Mouse (Mus musculus) hindbrain, postnatal 0 days (tissue): Measurements from ENCODE around the gene Stambp. TPM values are rescaled to one million over a fixed set of nuclear protein-coding genes. Genes with fewer than 3 reads are reported as not detected.
A peak's percentile ranks its signal among the peaks of the same experiment; 100 is the strongest.

ENCODE experiments used
- ATAC-seq: fragments of 200-750 bp; cut with Nextera tagmentation; 2 replicates; pipeline ENCODE4 v1.8.0; 2017; ENCODE audit warnings: mild to moderate bottlenecking, moderate TSS enrichment, moderate library complexity
- DNase-seq: peaks from one replicate; pipeline ENCODE4 v3.0.0-alpha.2; 2015; ENCODE audit warnings: low spot score
- H3K27ac ChIP-seq: fragments of 300-500 bp; sonication (generic); 2 replicates; pipeline ENCODE4 v1.5.1; 2014; ENCODE audit warnings: mild to moderate bottlenecking
- H3K27me3 ChIP-seq: fragments of 300-500 bp; sonication (generic); 2 replicates; pipeline ENCODE4 v1.6.1; 2014; ENCODE audit warnings: low read length, mixed read lengths; ENCODE audit not compliant: insufficient read depth
- H3K36me3 ChIP-seq: fragments of 300-500 bp; sonication (generic); 2 replicates; pipeline ENCODE4 v1.6.1; 2014; ENCODE audit warnings: low read length, mixed read lengths; ENCODE audit not compliant: insufficient read depth
- H3K4me1 ChIP-seq: fragments of 300-500 bp; sonication (generic); 2 replicates; pipeline ENCODE4 v1.6.1; 2014; ENCODE audit warnings: antibody characterized with exemption, low read length, mixed read lengths; ENCODE audit not compliant: insufficient read depth
- H3K4me2 ChIP-seq: fragments of 300-500 bp; sonication (generic); 2 replicates; pipeline ENCODE4 v1.6.1; 2014; ENCODE audit warnings: low read depth, mild to moderate bottlenecking, low read length, moderate library complexity, mixed read lengths
- H3K4me3 ChIP-seq: fragments of 300-500 bp; sonication (generic); 2 replicates; pipeline ENCODE4 v1.5.1; 2014; ENCODE audit warnings: low read length
- H3K9ac ChIP-seq: fragments of 300-500 bp; sonication (generic); replicated peaks from 2 replicates; pipeline ENCODE4 v1.6.1; 2014; ENCODE audit warnings: mild to moderate bottlenecking, low read length, moderate library complexity, mixed read lengths
- H3K9me3 ChIP-seq: fragments of 300-500 bp; sonication (generic); 2 replicates; pipeline ENCODE4 v1.6.1; 2016; ENCODE audit warnings: low read length, mixed read lengths
- CTCF ChIP-seq: IDR thresholded peaks from 2 replicates; pipeline ENCODE4 v1.5.1; 2016; ENCODE audit warnings: antibody characterized with exemption, control low read depth, low read depth
- WGBS: fragments of 180-500 bp; shearing (Covaris S2); extraction: QIAGEN DNeasy Blood & Tissue Kit; methylation state at CpG from one replicate; pipeline ENCODE4 v1.1.7; 2014; 5-methylcytosine and 5-hydroxymethylcytosine counted together
- polyA plus RNA-seq: library from polyadenylated mRNA; unstranded; fragments of >200 nt; fragmentation: Nextera tagmentation; extraction: Ambion mirVana; gene quantifications from 2 replicates; pipeline ENCODE4 v1.2.1, GENCODE M21; 2015
- total RNA-seq: library from RNA; depleted of rRNA; stranded (reverse); fragments of >200 nt; gene quantifications from 2 replicates; pipeline ENCODE4 v1.2.3, GENCODE M21; 2014; rRNA removed

Stambp gene
- total RNA-seq: 9.5 and 11.1 TPM in 2 replicates
- polyA plus RNA-seq: 58.2 and 60.4 TPM in 2 replicates

GRCm38 (mm10) chr6:83572671-83573070 is at the start of gene Stambp:
Stambp (minus strand) TSS chr6:83572729.
- no peak for TF ChIP-seq CTCF
- Histone ChIP-seq H3K36me3 (peaks cover 8% of the 10 kb centered on the region; the same call in 1 of the 2 replicates), H3K4me1 (peaks cover 6% of the 10 kb centered on the region), H3K9me3 (no peaks in the 10 kb centered on the region), H3K27ac (peak within 1 kb of the TSS; percentile 87), H3K4me2 (peak within 1 kb of the TSS; percentile 90), H3K9ac (peak within 1 kb of the TSS; percentile 78), H3K27me3 (peaks cover 6% of the 10 kb centered on the region; the same call in 1 of the 2 replicates), H3K4me3 (peak within 1 kb of the TSS; percentile 59)
- 4% methylated on average over 8 of the region's 11 CpGs for WGBS
- ATAC-seq (peak; percentile 89), DNase-seq (no peak)

DNA sequence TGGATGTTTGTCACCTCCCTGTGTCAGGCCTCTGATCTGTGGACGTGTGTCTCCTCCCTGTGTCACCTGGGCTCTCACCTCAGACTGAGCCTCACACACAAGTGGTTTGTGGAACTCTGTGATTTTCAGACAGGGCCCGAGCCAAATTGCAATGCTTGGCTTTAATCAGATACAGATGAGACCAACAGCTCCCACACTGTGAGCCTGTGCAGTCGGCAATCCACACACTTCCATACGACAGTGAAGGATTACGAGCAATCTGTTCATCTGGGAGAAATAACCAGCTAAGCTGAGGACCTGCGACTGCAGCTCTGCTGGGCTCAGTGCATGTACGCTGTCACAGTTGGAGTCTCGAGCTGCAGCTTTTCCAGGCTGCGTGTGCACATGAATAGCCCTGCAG is 47.4 kb upstream of the Stambp start:
- 57% methylated on average over 9 of the region's 9 CpGs for WGBS
- H3K36me3 ChIP-seq: no peaks in the 10 kb centered on the region
- TF ChIP-seq CTCF: no peak
- H3K4me3 ChIP-seq: no peak overlapping the region
- no peaks in the 10 kb centered on the region for H3K27me3 ChIP-seq
- H3K27ac ChIP-seq: no peak overlapping the region
- H3K4me2 ChIP-seq: no peak overlapping the region
- DNase-seq: peak; percentile 26
- no peak for ATAC-seq
- no peak overlapping the region for H3K9ac ChIP-seq
- no peaks in the 10 kb centered on the region for H3K9me3 ChIP-seq
- H3K4me1 ChIP-seq: no peaks in the 10 kb centered on the region

DNA sequence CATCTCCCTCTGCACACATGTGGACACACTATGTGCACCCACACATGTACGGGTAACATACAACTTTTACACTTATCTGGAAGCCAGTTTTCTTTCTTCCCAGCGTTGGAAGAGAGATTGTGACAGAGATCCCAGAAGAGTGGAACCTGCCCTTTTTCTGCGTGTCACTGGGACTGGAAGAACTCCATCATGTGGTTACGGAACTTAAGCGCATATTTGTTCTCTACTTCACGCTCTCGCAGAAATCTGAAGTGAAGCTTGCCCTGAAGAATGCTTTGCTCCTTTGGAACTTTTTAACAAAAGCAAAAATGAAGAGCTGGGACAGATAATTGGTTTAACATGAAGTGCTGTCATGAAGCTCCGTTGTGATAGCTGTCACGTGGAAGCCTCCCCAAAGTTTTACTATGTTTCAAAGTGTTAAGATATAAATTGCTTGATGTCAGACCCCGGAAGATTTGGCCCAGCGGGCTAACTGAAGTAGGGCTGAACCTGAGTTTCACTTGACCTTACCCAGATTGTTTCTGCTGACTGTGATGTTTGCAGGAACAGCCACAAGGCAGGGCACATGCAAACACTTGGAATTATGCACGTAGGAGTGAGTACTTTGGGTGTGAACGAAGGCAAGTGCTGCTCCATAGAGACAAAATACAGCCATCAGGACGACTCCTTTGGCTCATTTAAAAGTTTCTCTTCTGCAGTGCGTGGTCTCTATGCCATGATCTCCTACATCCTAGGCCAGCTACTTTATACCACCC is 45.2 kb upstream of the Stambp start:
- no peak overlapping the region for H3K27ac ChIP-seq
- no peaks in the 10 kb centered on the region for H3K9me3 ChIP-seq
- no peak for DNase-seq
- H3K4me3 ChIP-seq: no peak overlapping the region
- H3K9ac ChIP-seq: no peak overlapping the region
- H3K4me1 ChIP-seq: no peaks in the 10 kb centered on the region
- TF ChIP-seq CTCF: no peak
- no peak for ATAC-seq
- no peaks in the 10 kb centered on the region for H3K36me3 ChIP-seq
- no peaks in the 10 kb centered on the region for H3K27me3 ChIP-seq
- WGBS: 84% methylated on average over 15 of the region's 15 CpGs
- H3K4me2 ChIP-seq: no peak overlapping the region

DNA sequence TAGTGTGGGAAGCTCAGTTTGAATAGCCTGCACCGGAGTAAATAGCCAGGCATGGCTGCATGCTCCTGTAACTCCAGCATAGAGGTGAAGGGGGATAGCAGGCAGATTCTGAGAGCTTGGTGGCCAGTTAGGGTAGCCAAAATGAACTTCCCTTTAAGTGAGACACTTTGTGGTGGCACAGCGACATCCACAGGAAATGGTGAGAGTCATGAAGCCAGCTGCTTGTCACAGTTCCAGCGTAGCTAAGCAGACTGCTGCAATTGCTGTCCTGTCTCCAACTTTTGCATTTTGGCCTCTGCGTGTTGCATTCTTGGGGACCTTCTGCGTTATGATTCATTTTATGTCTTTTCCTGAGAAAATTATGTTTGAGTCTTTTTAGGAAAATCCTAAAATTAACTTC is 44.0 kb upstream of the Stambp start:
- WGBS: 75% methylated on average over 5 of the region's 5 CpGs
- Histone ChIP-seq H3K9me3 (no peaks in the 10 kb centered on the region), H3K9ac (no peak overlapping the region), H3K27ac (no peak overlapping the region), H3K36me3 (no peaks in the 10 kb centered on the region), H3K4me1 (no peaks in the 10 kb centered on the region), H3K4me3 (no peak overlapping the region), H3K4me2 (no peak overlapping the region), H3K27me3 (no peaks in the 10 kb centered on the region)
- ATAC-seq: no peak
- peak; percentile 15 for DNase-seq
- TF ChIP-seq CTCF: peak; percentile 27; the same call in 1 of the 2 replicates

- Histone ChIP-seq H3K27me3 (no peaks in the 10 kb centered on the region), H3K9ac (no peak overlapping the region), H3K36me3 (no peaks in the 10 kb centered on the region), H3K27ac (no peak overlapping the region), H3K4me2 (no peak overlapping the region), H3K4me1 (no peaks in the 10 kb centered on the region), H3K9me3 (no peaks in the 10 kb centered on the region), H3K4me3 (no peak overlapping the region)
- DNase-seq (no peak), ATAC-seq (no peak)
- no peak for TF ChIP-seq CTCF
- WGBS: 87% methylated on average over 4 of the region's 4 CpGs
Measured at GRCm38 (mm10) chr6:83614469-83614868, 41.9 kb upstream of the Stambp start.

DNA sequence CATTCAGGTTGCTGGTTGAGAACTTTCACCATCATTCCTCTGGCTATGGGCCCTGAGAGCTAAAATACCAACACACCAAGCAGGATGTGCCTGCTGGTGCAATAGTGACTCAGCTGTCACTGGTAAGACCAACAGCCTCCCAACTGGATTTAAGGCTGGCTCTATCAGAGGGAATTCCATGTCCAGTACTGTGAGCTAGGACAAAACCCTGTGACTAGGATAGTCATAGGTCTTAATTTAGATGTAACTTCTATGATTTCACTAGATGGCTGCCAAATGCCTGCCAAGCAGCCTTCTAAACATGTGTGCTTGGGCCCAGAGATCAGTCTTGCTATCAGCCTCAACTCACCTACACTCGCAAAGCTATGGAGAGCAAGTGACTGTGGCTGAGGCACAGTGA is 40.4 kb upstream of the Stambp start:
- no peak for DNase-seq
- 100% methylated on average over 1 of the region's 1 CpGs for WGBS
- H3K9me3 ChIP-seq: no peaks in the 10 kb centered on the region
- H3K9ac ChIP-seq: no peak overlapping the region
- TF ChIP-seq CTCF: no peak
- no peak overlapping the region for H3K27ac ChIP-seq
- H3K4me2 ChIP-seq: no peak overlapping the region
- H3K27me3 ChIP-seq: no peaks in the 10 kb centered on the region
- ATAC-seq: no peak
- no peaks in the 10 kb centered on the region for H3K36me3 ChIP-seq
- no peaks in the 10 kb centered on the region for H3K4me1 ChIP-seq
- H3K4me3 ChIP-seq: no peak overlapping the region

DNA sequence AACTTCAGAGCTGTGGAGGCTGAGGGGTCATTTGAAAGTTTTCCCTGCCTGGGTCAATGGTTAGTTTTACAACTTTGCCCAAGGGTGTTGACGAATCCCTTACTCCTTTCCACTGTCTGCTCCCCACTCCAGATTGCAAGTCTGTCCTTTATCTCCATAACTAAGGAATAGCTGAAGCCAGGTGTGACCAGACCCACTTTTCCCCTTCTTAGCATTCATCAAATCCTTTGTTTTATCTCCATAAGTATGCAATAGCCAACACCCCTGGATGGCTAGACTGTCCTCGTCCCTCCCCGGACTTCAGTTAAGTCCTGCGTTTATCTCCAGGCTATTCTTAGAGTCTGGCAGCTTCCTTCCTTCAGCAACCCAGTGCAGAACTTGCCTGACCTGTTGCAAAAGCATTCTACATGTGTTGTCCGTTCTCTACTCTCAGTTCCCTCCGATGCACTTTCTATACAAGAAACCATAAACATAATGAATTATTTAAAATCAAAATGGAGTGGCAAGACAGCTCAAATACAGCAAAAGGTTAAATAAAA is 27.2 kb upstream of the Stambp start:
- ATAC-seq (no peak), DNase-seq (no peak)
- Histone ChIP-seq H3K27me3 (no peaks in the 10 kb centered on the region), H3K9me3 (no peaks in the 10 kb centered on the region), H3K4me2 (no peak overlapping the region), H3K4me1 (no peaks in the 10 kb centered on the region), H3K4me3 (no peak overlapping the region), H3K9ac (no peak overlapping the region), H3K36me3 (no peaks in the 10 kb centered on the region), H3K27ac (no peak overlapping the region)
- no peak for TF ChIP-seq CTCF
- 89% methylated on average over 6 of the region's 6 CpGs for WGBS
